Mouse (Mus musculus) skeletal muscle tissue, adult 2 months (tissue): ENCODE results near the gene Cuedc2.
A peak's percentile ranks its signal among the peaks of the same experiment; 100 is the strongest.

Source experiments
- DNase-seq: peaks from one replicate; pipeline ENCODE4 v3.0.0-alpha.2; 2012; ENCODE audit warnings: low read depth, low spot score

Gene Cuedc2

DNA sequence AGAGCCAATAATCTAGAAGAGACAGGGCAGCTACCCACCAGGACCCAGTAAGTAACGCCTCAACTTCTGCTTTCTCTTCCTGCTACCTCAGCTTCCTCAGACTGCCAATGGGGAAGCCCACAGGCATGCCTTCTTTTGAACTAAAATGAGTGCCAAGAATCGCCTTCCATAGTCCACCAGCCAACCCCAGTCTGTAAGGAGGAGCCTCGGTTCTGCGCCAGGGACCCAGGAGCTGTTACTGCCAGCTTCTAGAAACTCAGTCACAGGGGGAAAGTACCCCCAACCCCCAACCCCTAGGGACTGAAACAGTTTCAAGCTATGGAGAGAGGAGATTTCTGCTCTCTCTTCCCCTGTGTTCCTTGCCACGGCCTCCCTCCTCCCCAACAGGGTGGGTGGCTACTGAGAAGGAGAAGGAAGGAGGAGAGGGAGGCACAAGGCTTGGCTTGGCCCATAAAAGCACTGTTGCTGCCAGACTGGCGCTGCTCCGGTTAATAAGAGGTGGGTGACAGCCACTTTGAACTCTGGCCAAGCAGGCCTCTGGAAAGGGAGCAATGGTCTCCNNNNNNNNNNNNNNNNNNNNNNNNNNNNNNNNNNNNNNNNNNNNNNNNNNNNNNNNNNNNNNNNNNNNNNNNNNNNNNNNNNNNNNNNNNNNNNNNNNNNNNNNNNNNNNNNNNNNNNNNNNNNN, 927 bp upstream of the Cuedc2 start:
- DNase-seq: peak; percentile 48

DNA sequence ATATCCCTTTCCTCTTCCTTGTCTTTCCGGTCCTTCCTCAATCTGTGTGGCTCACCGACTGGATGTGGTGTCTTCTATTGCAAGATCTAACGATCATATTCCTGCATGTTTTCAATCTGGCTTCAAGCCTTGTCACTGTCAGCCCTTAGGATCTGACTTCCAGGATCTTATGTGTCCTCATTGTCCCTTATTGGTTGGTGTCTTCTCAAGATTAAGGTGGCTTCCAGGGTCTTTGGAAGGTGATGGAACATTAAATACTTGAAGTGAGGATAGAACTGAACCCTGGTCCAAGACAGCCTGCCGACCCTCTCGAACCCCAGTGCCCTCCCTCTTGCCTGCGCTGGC, 412 bp upstream of the Cuedc2 start:
- DNase-seq: no peak

DNA sequence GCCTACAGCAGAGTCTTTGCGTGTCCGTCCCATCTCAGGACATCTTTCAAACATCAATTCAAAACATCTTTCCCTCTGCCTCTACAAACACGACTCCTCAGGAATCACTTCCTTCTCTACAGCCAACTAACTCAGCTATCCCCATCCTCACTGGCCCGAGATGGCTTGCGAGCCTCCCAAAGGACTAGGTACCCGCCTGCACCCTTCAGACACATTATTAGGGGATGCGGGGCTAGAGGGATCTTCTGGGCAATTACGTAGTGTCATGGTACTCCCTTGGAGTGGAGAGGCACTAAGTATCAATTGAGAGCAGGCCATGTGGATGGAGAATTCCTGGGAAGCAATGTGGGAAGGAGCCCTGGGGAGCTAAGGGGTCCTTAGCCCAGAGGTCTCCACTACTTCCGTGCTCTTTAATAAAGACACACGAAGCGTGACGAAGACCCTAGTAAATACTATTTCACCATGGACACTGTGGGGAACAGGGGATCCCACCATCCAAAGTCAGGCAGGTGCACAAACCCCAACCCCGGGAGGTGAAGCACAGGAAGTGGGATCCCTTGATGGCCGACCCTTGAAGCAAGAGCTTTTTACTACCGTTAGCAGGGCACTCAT, 677 bp downstream of the Cuedc2 start:
- DNase-seq: no peak

DNA sequence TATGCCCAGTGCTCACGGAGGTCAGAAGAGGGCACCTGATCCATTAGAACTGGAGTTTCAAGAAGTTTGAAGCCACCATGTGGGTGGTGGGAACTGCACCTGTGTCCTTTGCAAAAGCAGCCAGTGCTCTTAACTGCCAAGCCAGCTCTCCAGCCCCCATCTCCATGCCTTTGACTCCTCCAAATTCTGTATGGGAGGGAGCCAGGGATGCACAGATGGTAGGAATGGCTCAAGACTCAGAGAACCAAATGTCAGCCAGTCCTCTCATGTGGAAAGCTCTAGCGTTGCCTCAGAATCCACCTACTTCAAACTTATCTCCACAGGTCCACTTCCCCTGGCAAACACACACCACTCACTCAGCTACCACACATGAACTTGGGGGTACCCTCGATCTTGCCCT, 4.6 kb downstream of the Cuedc2 start:
- no peak for DNase-seq

DNA sequence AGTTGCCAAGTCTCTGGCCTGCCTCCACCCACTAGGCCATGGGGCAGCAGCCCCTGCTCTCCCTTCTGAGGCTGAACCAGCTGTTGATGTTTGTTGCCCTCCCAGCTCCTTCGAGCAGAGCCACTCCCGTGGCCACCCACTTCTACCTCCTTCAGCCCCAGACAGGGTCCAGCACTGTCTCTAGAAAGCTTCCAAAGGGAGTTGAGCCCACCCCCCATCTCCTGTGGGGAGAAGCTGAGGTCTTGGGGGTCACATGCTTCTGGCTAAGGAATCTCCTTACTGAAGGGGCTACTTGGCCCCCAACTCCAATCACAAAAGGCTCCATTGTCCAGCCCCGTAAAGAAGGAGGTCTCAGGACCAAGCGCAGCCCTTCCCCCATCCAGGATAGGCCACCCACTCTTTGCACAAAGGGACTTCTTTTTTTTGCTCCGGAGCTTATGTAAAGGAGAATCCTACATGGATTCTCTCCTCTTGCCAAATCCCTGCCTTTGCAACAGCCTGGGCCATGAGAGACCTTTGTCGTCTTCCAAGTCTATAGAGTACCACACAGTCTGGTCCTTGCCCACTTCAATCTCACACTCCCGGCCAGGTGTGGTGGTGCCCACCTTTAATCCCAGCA, 5.7 kb downstream of the Cuedc2 start:
- DNase-seq: no peak

DNA sequence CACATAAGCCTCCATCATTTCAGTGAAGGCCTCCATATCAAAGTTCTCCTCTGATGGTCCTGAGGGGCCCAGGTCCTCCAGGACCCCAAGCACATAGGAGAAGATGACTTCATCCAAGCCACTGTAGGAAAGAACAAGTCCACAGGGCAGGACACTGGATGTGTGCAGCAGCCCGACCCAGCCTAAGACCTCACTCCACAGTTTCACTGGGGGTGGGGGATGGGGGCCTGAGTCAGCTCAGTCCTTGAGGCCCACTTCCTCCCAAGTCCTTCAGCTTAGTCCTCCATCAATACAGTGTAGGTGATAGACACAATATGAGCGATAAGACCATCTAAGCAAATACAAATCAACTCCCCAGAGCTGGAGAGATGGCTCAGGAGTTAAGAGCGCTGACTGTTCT, 6.6 kb downstream of the Cuedc2 start:
- no peak for DNase-seq

DNA sequence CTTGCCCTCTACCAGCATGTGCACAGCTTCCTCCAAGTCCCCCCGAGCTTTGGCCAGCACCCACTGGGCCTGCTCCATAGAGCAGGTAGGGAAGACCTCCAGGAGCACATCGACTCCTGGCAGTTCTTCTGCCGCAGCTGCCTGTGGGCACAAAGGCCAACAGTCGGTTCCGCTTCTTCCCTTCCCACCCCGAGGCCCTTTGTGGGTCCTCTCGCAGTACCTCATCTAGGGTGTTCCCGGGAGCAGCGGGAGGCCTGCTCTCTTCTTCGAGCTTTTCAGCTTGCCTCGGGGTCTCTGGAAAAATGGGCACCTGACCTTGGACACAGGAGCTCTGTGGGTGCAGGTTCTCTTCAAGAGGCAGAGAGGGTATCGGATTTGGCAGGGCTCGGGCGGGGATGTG, 7.2 kb downstream of the Cuedc2 start:
- no peak for DNase-seq

DNA sequence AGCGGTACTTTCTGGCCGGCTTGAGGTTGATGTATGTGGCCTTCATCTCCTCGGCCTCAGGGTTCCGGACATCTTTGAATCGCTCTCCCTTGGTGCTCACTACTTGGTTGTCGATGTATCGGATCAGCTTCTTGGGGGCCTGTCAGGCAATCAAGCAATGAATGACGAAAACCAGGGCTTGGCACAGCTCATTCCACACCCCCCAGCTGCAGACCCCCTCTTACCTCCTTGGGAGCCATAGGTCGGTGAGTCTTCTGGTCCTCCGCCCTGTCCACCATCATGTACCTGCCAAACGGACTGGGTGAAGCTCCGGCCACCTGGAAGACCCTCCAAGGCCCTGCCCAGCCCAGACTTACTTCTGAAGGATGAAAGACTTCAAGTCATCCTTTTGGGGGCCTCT, 7.8 kb downstream of the Cuedc2 start:
- DNase-seq: no peak

DNA sequence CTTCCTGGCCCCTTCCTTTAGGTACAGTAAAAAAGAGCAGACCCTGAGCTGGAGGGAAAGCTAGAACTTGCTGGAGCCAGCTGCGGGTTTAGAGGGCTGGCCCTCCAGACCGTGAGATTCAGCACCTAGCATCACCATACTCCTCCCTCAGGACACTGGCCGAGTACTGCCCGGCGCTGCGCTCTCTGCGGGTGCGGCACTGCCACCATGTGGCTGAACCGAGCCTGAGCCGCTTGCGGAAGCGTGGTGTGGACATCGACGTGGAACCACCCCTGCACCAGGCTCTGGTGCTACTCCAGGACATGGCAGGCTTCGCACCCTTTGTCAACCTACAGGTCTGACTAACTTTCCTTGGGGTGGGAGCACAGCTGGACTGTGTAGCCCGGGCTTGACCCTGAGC, 8.6 kb downstream of the Cuedc2 start:
- DNase-seq: peak; percentile 41

DNA sequence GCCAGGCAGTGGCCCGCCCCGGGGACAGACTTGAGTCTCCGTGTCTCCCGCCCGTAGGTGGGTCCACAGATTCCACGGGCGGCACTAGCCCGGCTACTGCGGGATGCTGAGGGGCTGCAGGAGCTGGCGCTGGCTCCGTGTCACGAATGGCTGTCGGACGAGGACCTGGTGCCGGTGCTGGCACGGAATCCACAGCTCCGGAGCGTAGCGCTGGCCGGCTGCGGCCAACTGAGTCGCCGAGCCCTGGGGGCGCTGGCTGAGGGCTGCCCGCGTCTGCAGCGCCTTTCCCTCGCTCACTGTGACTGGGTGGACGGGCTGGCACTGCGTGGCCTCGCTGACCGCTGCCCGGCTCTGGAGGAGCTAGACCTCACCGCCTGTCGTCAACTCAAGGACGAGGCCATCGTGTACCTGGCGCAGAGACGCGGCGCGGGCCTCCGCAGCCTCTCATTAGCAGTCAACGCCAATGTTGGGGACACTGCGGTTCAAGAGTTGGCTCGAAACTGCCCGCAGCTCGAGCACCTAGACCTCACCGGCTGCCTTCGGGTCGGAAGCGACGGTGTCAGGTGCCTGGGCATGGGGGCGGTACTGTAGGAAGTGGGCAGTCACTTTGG, 9.4 kb downstream of the Cuedc2 start:
- no peak for DNase-seq

DNA sequence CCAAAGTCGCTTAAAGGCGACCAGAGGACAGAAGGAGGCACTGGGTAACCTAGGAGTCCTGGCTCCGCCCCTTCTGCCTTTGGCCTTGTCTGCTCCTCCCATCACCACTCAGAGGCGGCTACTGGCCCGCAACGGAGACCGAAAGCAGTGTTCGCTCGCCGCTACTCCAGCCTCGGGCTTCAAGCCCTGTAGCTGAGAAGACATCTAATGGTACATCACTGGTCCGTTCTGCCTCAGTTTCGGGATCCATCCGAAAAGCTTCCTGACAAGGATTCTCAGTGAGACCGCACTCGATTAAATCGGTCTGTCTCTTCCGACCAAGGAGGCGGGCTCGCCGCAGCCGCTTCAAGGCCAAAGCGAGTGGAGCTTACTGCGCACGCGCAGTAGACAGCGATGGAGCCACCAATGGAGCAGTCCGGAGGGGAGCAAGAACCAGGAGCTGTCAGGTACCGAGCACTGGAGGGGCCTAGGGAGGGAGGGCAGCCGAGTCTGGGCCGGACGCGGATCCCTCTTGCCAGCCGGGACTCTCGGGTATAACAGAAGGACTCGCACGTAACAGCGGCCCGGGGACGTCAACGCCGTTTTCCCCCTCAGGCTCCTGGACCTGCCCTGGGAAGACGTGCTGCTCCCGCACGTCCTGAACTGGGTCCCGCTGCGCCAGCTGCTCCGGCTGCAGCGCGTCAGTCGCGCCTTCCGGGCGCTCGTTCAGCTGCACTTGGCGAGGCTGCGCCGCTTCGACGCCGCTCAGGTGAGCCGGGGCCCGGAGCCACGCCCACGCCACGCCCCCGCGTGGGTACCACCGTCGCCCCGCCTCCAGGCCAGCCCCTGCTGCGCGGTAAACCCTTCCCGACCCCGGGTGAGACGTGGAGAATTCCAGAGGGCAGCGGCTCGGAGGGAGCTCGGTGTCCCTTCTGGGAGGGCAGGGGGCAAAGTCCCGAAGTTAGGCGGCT, 10.1 kb downstream of the Cuedc2 start, which contains the start of gene Fbxl15:
TSS of gene Fbxl15 (plus strand) at position 104 of the 950 bp plus-strand sequence.
- DNase-seq: peak; percentile 98

DNA sequence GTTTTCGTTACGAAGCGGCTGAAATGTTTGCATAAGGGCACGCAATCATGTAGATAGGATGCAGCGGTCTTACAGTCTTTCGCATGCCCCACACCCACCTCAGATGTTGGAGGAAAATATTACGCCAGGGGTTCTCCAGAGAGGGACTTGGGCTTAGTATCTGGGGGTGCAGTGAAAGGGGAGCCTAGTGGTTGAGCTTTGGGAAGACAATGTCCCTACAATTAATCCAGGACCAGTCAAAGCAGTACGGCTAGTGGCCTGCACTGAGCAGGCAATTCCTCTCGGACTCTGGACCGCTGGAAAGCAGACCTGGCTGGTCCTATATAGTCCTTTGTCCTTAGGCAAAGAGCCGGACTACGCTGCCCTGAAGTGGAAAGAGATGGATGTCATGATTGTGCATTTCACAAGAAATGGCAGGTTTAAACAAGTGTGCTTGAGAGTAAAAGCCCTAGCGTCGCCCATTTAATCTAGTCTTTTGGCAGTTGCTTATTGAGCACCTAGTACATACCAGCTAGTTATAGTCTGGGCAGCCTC, 10.9 kb downstream of the Cuedc2 start:
- DNase-seq: no peak

DNA sequence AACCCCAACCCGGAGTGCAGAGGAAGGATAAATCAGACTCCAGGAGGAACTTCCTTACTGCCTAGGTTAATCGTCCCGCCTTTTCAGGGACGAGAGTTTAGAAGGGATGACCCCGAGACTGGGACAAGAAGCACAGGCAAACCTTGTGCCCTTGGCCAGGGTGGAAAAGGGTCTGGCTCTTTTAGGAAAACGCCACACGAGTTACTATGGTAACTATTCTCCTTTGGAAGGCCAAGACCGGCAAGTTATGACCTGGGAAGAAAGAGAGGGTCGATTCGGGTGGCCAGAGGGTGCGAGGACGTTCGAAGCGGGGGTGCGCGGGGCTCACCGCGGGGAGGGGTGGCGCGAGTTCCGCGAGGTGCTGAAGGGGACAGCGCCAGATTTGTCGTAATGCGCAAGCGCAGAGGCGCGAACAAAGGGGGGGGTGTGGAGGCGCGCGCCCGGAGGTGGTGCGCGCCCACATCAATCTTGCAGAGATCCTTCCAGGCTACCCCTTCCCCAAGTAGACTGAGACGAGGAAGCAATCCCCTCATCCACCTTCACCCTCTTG, 11.7 kb downstream of the Cuedc2 start, which contains the start of gene Psd:
TSS of gene Psd (minus strand) at position 401 of the 550 bp plus-strand sequence.
- no peak for DNase-seq

DNA sequence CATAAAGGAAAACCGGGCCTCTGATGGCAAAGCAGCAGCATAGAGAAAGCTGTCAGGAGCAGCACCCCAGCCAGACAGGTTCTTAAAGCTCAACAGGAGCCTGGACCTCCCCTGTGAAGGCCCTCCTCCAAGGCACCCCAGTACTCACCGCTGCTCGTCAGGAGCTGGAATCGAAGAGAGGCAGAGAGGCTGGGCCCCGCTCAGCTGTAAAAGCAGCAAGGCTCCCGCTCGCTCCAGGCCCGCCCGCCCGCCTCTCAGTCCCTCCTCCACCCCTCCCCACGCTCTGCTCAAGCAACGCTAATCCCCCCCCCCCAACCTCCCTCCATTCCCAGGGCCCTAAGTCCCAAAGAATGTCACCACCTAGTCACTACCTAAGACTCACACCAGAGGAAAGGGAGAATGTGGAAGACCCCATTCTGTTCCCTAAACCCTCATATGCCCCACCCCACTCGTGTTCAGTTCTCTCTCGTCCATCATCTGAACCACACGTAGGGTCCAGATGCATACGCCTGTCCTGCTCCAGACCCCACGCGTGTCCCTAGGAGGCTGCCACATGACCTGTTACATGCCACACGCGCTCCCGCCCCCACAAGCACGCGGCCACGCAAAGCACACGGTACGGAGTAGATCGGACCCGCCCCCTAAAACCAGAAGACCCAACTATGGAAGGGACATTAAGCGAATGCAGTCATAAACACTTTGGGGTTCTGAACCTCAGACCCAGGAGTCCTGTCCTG, 12.3 kb downstream of the Cuedc2 start:
- no peak for DNase-seq

DNA sequence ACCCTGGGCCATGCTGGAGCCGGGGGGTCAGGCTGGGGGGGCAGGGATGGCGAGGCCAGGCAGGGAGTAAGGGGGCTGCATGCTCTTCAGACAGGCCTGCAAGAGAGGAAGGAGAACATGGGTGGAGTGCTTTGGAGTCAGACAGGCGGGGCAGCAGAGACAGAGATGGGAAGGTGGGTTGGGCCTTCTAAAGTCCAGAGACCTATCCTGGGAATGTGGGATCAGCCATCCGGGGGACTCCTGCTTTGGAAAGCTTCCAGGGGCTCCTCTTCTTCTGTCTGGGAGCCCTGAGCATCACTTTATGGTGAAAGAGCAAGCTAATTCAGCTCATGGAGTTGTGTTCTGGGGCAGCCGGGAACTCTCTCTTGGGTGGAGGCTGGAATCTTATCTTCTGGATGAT, 13.6 kb downstream of the Cuedc2 start:
- no peak for DNase-seq

DNA sequence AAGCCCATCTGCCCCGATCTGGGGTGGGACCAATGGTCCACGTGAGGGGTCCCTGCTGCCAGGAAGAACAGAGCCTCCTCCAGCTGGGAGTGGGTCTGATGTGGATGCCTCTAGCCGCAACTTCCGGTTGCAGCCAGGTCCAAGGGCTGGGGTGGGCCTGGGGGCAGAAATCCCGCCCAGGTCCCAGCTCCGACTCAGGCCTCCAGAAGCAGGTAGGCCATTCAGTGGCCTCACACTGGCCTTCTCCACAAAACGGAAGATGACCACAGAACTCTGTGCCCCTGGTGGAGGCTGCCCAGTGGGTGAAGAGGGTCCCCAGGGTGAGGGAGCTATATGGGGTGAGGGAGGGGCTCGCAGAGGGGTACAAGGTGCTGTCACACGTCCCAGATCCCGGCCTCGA, 14.1 kb downstream of the Cuedc2 start:
- no peak for DNase-seq

DNA sequence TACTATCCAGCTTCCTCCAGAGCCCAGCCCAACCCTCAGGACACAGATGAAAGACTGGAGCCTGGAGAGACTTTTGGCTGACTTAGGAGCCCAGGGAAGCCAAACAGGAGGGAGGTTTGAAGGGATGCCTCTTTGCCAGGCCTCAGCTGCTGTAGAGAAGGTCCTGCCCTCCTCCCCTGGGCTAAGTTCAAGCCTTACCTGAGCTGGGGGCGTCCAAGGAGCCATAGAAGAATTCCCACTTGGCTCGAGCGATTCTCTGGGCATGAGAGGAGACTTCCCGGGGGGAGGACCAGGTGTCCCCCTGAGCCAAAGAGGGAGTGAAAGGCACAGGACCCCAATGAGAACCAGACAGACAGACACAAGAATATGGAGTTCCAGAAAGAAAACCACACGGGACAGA, 14.8 kb downstream of the Cuedc2 start:
- no peak for DNase-seq

DNA sequence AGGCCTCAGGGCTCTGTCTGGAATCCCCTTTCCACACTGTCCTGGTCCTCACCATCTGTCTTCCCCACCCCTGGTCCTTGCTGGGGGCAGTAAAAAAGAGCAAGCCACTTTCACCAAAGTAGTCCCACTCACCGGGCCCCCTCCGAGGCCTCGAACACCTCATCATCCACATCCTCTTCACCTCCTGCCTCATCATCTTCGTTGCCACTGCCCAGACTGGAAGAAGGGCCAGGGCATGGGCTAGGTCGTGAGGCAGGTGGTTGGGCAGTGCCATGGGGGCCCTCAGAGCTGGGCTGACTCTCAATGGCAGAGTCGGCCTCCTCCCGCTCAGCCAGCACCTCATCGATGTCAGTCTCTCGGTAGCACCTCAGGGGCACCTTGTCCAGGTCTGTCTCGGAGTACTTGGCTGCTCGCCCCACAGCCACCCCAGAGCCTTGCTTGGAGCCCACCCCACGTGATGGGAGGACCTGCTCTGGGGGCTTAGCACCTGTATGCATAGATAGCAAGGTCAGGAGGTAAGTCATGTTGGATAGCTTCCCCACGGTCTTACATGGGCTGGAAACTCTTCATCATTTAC, 15.4 kb downstream of the Cuedc2 start:
- no peak for DNase-seq

DNA sequence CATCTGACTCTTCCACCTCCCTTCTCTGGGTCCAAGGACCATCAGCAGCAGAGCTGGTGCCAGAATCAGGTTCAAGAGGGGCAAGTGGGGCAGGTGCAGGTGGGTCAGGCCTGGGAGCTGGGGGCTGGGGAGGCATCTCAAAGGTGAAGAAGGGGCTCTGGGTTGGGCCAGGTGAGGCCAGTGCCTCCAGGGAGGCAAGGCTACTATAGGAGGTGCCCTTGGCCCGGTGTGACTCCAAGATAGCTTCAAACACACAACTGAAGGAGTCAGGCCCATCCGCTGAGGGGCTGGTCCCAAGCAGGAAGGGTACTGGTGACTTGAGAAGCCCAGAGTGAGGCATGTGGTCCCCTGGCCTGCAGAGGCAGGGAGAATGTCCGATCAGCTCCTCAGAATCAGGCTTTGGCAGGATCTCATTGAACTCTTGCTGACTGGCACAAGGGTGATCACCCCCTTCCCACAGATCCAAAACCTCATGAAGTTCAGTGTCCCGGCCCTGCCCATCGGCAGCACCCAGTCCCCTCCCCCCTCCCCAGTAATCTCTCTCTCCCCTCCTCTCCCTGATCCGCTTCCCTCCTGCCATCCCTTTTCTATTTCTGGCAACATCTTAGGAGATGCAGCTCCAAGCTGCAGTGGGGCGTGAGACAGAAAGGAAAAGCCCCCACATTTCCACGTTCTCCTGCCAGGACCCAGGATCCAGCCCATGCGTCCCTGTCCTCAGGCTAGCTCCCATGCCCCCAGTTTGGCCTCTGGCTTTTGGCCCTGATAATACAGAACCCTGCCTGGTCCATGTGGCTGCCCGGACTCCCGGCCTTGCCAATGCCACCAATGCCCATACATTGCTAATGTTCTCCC, 16.1 kb downstream of the Cuedc2 start:
- no peak for DNase-seq
